Mouse (Mus musculus) spleen, postnatal 14 days (tissue): Measurements from ENCODE around the gene Ppih.
A peak's percentile ranks its signal among the peaks of the same experiment; 100 is the strongest.

ENCODE experiments used
- DNase-seq, 2 experiments: peaks; one replicate each; pipeline ENCODE4 v3.0.0; 2021 to 2022; ENCODE audit warnings: low spot score in 2 of 2

Ppih gene

GRCm38 (mm10) chr4:119320131-119320830 lies at the start of gene Ppih:
Ppih (minus strand) TSS chr4:119320546.
- DNase-seq = peak; percentile 86 to 93

- DNase-seq = no peak
Measured at GRCm38 (mm10) chr4:119369460-119369859, 49.1 kb upstream of the Ppih start.

DNA sequence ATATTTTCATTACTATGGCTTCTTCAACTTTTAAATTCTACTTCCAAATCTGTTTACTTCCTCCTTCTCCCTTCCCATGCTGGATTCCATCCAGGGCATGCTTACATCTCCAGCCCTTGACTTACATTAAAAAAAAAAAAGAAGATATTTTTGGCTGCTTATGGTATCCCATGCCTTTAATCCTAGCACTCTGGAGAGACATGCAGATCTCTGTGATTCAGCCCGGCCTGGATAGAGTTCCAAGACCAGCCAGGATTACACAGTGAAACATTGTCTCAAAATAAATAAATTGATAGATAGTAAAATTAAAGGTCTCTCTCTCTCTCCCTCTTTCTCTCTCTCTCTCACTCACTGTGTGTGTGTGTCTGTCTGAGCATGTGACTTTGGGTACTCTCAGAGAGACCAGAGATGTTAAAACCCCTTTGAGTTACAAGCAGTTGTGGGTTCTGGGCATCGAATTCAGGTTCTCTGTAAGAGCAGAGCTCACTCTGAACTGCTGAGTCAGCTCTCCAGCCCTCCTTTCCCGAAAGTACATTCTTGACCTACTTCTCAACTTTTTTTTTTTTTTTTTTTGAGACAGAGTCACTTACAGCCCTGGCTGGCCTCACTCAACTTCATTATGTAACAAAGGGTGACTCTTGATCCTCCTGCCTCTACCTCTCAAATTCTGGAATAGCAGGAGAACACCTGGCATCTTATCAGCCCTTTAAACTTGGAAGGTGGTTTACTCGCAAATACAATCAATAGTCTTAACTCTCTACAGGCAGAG lies 46.6 kb upstream of the Ppih start:
- DNase-seq = no peak

DNA sequence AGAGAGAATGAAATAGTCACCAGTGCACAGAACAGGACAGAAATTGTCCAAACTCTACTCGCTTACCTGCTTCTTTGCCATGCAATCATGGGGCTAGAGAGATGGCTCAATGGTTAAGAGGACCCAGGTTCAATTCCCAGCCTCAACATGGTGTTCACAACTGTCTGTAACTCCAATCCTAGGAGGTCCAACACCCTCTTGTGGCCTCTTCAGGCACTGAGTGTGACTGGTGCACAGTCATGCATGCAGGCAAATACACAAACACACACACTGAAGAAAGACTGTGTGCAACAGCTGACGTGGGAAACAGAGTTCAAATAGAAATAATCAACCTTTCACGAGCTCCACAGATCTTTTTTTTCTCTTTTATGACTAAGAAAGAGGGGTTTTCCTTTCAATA lies 41.9 kb upstream of the Ppih start:
- no peak for DNase-seq

DNA sequence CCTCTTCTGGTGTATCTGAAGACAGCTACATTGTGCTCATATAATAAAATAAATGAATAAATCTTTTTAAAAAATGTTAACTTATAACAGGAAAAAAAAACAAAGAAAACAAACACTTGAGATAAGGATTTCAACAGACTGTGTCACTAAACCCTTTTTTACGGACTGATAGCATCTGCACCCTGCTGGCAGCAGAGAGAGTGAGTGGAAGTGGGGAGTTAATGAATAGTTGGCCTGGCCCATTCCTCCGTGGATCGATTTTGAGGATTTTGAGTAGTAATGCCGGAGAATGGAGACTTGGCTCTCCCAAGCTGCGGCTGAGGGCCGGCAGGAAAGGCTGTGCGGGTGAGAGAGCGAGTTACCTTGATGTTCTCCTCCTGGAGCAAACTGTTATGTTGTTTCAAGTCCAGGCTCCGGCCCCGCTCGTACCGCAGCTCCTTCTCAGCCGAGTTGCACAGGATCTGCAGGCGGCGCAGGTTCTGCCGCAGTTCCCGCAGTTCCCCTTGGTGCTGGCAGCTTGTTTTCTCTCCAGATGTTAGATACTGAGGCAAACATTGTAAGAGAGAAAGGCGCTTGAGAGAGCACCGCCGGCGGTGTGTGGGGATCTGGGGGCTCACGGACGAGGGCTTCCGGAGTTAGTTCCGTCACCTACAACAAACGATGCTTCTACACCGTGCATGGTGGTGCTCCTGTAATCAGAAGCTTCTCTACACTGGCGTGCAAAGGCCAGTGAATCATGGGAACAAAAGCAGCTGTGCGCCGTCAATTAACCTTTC lies 39.0 kb upstream of the Ppih start:
- no peak for DNase-seq

DNA sequence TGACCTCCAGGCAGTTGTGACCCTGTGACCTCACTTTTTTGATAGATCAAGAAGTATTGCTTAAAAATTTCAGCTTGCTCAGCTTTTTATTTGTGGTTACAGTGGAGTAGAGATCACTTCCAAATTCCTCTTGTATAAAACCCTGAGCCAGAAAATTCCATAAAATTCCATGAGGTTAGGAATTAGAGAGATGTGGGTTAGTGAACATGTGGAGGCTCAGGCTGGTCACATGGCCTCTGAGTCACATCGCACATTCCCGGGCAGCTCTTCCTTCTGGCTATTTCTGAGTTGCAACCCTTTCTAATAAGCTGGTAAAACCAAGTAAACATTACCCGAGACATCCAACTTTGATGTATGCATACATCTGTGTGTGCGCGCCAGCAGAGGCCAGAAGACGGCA lies 25.2 kb upstream of the Ppih start:
- DNase-seq = no peak

DNA sequence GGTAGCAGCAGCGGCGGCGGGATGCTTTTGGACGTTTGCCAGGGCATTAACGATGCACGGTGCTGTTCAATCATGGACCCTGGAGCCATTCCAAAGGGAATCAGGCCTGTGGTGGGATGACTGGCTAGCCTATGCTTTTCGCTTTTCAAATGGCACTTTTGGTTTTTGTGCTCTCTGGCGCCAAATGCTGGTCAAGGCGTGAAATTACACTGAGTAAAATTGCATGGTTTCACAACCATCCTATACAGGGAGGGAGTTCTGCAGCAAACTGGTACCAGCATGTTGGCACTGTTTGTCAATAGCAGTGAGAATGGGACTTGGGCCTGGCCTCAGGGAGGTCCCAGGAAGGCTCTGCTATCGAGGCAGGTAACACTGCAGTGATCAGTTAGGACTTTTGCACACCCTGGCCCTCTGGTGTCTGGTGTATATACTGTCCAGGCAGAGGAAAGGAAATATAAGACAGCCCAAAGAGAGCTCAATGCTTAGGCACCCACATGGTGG lies 18.6 kb upstream of the Ppih start:
- DNase-seq = no peak

- no peak for DNase-seq
Measured at GRCm38 (mm10) chr4:119338422-119338821, 18.1 kb upstream of the Ppih start.

DNA sequence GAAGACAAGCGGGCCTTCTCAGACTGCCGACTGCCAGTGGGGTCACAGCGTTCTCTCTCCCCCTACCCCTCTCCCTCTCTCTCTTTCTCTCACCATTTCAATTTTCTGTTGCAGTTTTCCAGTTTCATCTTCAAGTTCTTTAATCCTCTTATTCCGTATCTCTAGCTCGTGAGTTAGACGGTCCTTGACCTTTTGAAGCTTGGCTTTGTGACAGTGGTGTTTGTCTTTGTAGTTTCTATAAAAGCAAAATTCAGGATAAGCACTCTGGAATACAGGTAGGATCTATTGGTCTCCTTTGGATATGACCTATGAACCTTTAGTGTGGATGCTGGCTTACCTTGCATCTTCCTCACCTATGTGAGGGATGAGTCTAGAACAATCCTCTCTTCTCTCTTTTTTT lies 13.1 kb upstream of the Ppih start:
- no peak for DNase-seq

DNA sequence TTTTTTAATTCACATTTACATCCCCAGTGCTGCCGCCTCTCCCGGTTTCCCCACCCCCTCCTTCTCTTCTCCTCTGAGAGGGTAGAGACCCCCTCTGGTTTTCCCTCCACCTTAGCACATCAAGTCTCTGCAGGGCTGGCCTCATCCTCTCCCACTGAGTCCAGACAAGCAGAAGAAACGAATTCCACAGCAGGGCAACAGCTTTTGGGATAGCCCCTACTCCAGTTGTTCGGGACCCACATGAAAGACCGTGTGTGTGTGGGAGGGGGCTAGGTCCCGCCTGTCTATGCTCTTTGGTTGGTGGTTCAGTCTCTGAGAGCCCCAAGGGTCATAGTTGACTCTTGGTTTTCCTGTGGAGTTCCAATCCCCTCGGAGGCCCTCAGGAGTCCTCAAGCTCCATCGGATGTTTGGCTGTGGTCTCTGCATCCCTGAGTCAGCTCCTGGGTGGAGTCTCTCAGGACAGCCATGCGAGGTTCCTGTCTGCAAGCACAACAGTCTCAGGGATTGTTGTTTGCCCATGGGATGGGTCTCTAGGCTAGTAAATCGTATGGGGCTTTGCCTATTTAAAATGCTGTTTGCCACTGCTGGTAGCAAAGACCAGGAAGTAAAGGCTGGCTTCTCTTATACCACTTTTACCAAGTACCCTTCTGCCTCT lies 677 bp upstream of the Ppih start:
- DNase-seq = peak in 1 of 2 experiments; percentile 3

- DNase-seq = no peak
Measured at GRCm38 (mm10) chr4:119313756-119314155, 6.6 kb downstream of the Ppih start.

- DNase-seq = no peak
Measured at GRCm38 (mm10) chr4:119305418-119305817, 14.9 kb downstream of the Ppih start.

GRCm38 (mm10) chr4:119303291-119303690 lies 17.1 kb downstream of the Ppih start:
- DNase-seq = no peak

DNA sequence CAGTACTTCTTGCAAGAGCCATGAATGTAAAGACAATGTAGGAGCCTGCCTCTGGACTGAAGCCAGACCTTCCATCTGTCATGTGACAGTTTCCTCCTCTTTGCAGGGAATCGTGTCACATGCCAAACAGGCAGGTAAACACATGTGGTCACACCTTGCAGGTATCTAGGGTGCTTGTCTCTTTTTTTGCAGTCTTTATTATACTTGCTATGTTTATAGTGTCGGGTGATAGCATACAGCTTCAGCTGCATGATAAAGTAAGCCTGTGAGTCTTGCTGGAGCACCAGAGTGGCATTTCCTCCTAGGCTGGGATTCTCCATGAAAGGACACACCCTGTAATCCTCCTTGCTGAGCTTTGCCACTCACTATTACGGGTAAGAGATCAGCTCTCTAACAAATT lies 18.6 kb downstream of the Ppih start:
- no peak for DNase-seq

DNA sequence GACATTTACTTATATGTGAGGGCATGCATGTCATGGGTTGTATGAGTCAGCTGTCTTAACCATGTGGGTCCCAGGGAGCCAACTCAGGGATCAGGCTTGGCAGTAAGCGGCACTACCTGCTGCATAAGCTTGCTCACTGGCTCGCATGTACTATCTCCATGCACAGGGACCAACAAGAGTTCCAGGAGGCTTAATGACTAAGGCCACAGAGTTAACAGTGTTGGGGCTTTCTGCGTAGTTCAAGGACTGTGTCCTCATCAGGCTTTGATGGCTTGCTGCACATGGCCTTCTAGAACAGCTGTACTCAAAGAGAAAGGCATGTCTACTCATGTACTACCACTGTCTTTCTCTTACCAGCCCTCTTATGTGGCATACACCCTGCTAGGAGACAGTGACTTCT lies 19.6 kb downstream of the Ppih start:
- DNase-seq = no peak

DNA sequence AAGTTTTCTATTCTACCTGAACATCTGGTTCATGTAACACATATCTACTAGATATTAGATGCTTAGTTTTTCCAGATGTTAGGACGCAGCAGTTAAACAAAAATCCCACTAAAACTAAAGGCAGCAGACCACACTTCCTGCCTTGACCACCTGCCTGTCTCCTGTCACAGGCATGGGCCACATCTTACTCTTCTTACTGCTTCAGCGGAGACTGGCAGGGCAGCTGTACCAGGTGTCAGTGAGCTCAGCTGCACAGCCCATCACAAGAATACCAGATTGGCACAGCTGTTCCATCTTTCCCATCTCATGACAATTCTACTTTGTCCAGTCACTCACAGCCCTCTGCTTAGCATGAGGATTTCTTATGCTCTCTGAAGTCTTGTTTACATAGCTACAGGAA lies 23.0 kb downstream of the Ppih start:
- DNase-seq = no peak

DNA sequence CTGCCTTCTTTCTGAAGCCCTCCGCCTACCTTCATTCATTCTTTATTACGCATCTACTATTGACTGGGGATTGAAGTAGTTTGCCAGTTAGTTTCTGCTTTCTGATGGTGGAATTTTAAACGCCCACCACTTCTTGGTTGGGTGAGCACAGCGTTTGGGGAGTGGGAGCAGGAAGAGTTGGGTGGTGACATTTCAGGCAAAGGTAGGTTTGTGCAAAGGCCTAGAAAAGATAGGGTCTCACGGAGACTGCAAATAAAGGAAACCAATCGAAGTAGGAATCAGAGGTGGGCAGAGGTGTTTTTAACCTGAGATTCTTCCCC lies 25.3 kb downstream of the Ppih start:
- no peak for DNase-seq

- peak; percentile 99 to 100 for DNase-seq
Measured at GRCm38 (mm10) chr4:119294415-119295133, 25.8 kb downstream of the Ppih start, which contains the start of gene Ybx1. Ybx1 (minus strand) TSS chr4:119294604.

DNA sequence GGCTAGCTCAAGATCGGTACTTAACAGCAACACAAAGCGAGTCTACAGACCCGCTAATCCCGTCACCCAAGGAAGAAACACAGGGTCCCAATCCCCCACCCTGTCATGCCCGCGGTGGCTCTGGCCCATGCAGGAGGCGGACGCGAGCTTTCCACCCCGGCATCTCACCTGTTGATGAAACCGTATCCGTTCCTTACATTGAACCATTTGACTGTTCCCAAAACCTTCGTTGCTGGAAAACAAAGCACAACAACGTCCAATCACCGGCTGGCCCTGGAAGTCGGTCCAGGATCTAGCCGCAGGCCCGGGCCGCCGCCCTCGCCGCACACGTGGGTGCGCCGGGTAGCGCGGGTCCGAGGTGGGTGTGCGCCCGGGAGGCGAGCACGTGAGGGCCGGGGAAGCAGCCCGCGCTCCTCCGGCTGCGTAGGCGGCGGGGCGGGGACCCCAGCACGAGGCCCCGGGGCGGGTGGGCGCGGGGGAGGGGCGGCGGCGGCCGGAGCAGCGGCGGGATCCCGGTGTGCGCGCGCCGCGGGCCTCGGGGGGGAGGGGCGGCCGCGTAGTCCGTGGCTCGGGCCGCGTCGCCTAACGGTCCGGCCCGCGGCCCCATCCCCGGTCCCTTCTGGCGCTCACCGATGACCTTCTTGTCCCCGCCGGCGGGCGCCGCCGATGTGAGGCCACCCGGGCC lies 26.6 kb downstream of the Ppih start:
- DNase-seq = peak in 1 of 2 experiments; percentile 15

GRCm38 (mm10) chr4:119292771-119293573 lies 27.4 kb downstream of the Ppih start:
- peak in 1 of 2 experiments; percentile 40 for DNase-seq
